Mouse (Mus musculus): Measurements from ENCODE around the gene Pex19. TPM values are rescaled to one million over a fixed set of nuclear protein-coding genes. Genes with fewer than 3 reads are reported as not detected.

Pex19 gene
- total RNA-seq, 2 experiments from 2014 or later: 10.0 to 41.2 TPM

GRCm38 (mm10) chr1:172177791-172178190, 51.2 kb downstream of the Pex19 start:
- no peak for ATAC-seq (replicated peaks; ENCODE audit: low FRiP score, poor library complexity, severe bottlenecking)

- ATAC-seq (replicated peaks; ENCODE audit: low FRiP score, poor library complexity, severe bottlenecking): no peak
These were observed 52.5 kb downstream of the Pex19 start for GRCm38 (mm10) chr1:172179102-172179501.

GRCm38 (mm10) chr1:172180881-172181280, 54.3 kb downstream of the Pex19 start:
- no peak for ATAC-seq (replicated peaks; ENCODE audit: low FRiP score, poor library complexity, severe bottlenecking)

GRCm38 (mm10) chr1:172181777-172182176, 55.2 kb downstream of the Pex19 start:
- no peak for ATAC-seq (replicated peaks; ENCODE audit: low FRiP score, poor library complexity, severe bottlenecking)

GRCm38 (mm10) chr1:172183056-172183455, 56.5 kb downstream of the Pex19 start:
- ATAC-seq (replicated peaks; ENCODE audit: low FRiP score, poor library complexity, severe bottlenecking): no peak

- ATAC-seq (replicated peaks; ENCODE audit: low FRiP score, poor library complexity, severe bottlenecking): no peak
These were observed 57.4 kb downstream of the Pex19 start for GRCm38 (mm10) chr1:172183915-172184314.

Other genes starting within 250 kb of the Pex19 start
- 2.9 and 3.1 TPM in 2 replicates for gene Gm10521, start 231.1 kb upstream of the Pex19 start, total RNA-seq (2015; ENCODE audit: low replicate concordance)
- gene Gm10521, start 231.1 kb upstream of the Pex19 start, total RNA-seq (2017; ENCODE audit: low replicate concordance): 2.4 and 2.7 TPM in 2 replicates
- gene Slamf6, start 209.2 kb upstream of the Pex19 start, total RNA-seq (2015; ENCODE audit: low replicate concordance): 19.2 TPM in 1 of 2 replicates, not detected in the other
- 0.56 and 4.4 TPM in 2 replicates for gene Slamf6, start 209.2 kb upstream of the Pex19 start, total RNA-seq (2017; ENCODE audit: low replicate concordance)
- gene Vangl2, start 98.3 kb upstream of the Pex19 start, total RNA-seq (2015; ENCODE audit: low replicate concordance): 1.3 TPM in 1 of 2 replicates, not detected in the other
- 0.42 and 3.4 TPM in 2 replicates for gene Vangl2, start 98.3 kb upstream of the Pex19 start, total RNA-seq (2017; ENCODE audit: low replicate concordance)
- not detected in 2 replicates for gene Nhlh1, start 69.2 kb upstream of the Pex19 start, total RNA-seq (2015; ENCODE audit: low replicate concordance)
- not detected in 2 replicates for gene Nhlh1, start 69.2 kb upstream of the Pex19 start, total RNA-seq (2017; ENCODE audit: low replicate concordance)
- gene Copa, start 44.2 kb upstream of the Pex19 start, total RNA-seq (2015; ENCODE audit: low replicate concordance): 35.1 and 67.1 TPM in 2 replicates
- 41.1 and 43.5 TPM in 2 replicates for gene Copa, start 44.2 kb upstream of the Pex19 start, total RNA-seq (2017; ENCODE audit: low replicate concordance)
- 19.0 and 28.8 TPM in 2 replicates for gene Ncstn, start 44.0 kb upstream of the Pex19 start, total RNA-seq (2015; ENCODE audit: low replicate concordance)
- 16.7 and 20.1 TPM in 2 replicates for gene Ncstn, start 44.0 kb upstream of the Pex19 start, total RNA-seq (2017; ENCODE audit: low replicate concordance)
- 226 and 232 TPM in 2 replicates for gene Dcaf8, start 21.3 kb downstream of the Pex19 start, total RNA-seq (2015; ENCODE audit: low replicate concordance)
- 600 and 738 TPM in 2 replicates for gene Dcaf8, start 21.3 kb downstream of the Pex19 start, total RNA-seq (2017; ENCODE audit: low replicate concordance)
- 2.5 and 3.1 TPM in 2 replicates for gene Pea15a, start 80.0 kb downstream of the Pex19 start, total RNA-seq (2015; ENCODE audit: low replicate concordance)
- gene Pea15a, start 80.0 kb downstream of the Pex19 start, total RNA-seq (2017; ENCODE audit: low replicate concordance): 2.6 and 5.4 TPM in 2 replicates
- not detected in 2 replicates for gene Casq1, start 93.1 kb downstream of the Pex19 start, total RNA-seq (2015; ENCODE audit: low replicate concordance)
- gene Casq1, start 93.1 kb downstream of the Pex19 start, total RNA-seq (2017; ENCODE audit: low replicate concordance): not detected in 2 replicates
- gene Atp1a4, start 131.7 kb downstream of the Pex19 start, total RNA-seq (2015; ENCODE audit: low replicate concordance): not detected in 2 replicates
- not detected in 2 replicates for gene Atp1a4, start 131.7 kb downstream of the Pex19 start, total RNA-seq (2017; ENCODE audit: low replicate concordance)
- gene Igsf8, start 134.9 kb downstream of the Pex19 start, total RNA-seq (2015; ENCODE audit: low replicate concordance): 1.3 and 6.7 TPM in 2 replicates
- gene Igsf8, start 134.9 kb downstream of the Pex19 start, total RNA-seq (2017; ENCODE audit: low replicate concordance): 2.0 and 3.1 TPM in 2 replicates
- not detected in 2 replicates for gene Atp1a2, start 171.3 kb downstream of the Pex19 start, total RNA-seq (2015; ENCODE audit: low replicate concordance)
- not detected in 2 replicates for gene Atp1a2, start 171.3 kb downstream of the Pex19 start, total RNA-seq (2017; ENCODE audit: low replicate concordance)
- gene Kcnj9, start 202.6 kb downstream of the Pex19 start, total RNA-seq (2015; ENCODE audit: low replicate concordance): not detected in 2 replicates
- 2.1 TPM in 1 of 2 replicates, not detected in the other for gene Kcnj9, start 202.6 kb downstream of the Pex19 start, total RNA-seq (2017; ENCODE audit: low replicate concordance)
- 5.6 and 11.7 TPM in 2 replicates for gene Kcnj10, start 214.5 kb downstream of the Pex19 start, total RNA-seq (2015; ENCODE audit: low replicate concordance)
- 0.85 and 2.8 TPM in 2 replicates for gene Kcnj10, start 214.5 kb downstream of the Pex19 start, total RNA-seq (2017; ENCODE audit: low replicate concordance)
- gene Pigm, start 249.8 kb downstream of the Pex19 start, total RNA-seq (2015; ENCODE audit: low replicate concordance): 5.2 and 5.6 TPM in 2 replicates
- gene Pigm, start 249.8 kb downstream of the Pex19 start, total RNA-seq (2017; ENCODE audit: low replicate concordance): 5.3 and 8.1 TPM in 2 replicates